Mouse (Mus musculus) CH12F3 (cell line): ENCODE results near the gene Btrc.

Experiments used
- in situ Hi-C: fragments of 300-500 bp; cut with MboI; formaldehyde crosslinking; loops from 2 replicates; pipeline ENCODE4 v1.14.3; 2020; ENCODE audit warnings: low sequenced_read_pairs

The Btrc gene

DNA sequence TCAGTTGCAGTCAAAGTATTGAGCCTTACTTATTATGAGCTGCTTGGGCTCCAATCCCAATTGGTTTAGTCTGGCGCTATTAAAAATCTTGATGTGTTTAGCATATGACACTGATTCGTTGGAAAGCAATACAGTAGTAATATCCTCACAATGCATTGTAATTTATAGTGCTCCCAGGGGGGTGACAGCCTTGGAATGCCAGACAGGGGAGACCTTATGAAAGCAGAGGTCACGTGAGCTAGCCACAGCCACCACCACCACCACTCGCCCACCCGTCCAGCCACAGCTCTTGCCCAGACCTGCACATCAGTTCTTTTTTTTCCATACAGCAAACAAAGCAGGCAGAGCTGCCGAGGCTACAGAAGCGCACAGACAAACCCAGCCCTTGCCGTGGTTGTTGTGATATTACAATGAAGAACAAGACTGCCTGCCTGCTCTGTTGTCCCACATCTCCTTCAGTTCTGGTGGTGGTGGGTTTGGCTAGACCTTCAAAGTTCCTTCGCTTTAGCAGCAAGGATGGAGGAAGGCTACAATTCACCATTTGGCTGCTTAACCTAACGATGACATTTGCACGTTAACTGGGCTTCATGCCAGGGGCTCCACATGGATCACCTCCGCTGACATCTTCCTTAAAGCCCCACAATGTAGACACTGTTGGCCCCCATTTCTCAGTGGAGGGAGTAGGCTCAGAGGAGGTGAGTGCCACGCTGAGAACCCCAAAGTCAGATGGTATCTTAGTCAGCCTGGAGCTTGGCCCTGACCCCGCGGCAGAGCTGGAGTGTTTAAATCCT is 202.6 kb downstream of the Btrc start:
- in situ Hi-C loops: no loop called here

DNA sequence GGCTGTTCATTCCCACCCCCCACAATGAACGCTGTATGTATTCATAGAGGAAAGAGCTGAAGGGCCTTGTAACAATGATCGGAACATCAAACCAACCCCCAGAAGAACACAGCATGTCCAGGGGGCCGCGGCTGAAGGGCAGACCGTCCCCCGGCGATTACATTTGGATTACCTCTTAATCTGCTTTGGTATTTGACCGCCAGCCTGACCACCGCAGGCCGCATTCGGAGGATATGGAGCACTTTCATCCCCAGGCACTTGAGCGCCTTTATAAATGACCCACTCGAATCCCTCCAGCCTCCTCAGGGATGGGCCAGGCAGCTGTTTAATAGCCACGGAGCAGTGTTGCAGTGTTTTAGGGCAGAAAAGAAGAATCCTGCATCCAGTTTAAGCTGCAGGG is 203.8 kb downstream of the Btrc start:
- in situ Hi-C loops: no loop called here

DNA sequence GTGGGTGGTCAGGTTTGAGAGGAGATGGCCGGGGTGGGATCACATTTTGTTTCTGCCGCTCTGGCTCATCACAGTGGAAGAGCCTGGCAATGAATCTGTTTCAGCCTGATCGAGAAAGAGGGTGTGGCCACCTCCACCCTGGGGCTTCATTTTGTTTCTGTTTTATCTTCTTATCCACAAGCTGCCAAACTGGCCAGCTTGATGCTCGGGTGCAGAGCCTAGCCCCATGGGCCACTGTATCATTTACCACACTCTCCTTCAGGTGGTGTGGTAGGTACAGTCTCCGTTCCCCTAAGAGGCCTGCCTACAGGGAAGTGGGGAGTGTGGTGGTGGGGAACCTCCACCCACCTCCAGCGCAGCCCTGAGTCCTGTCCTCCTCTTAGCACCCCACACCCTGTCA is 209.5 kb downstream of the Btrc start:
- in situ Hi-C loops: no loop called here

DNA sequence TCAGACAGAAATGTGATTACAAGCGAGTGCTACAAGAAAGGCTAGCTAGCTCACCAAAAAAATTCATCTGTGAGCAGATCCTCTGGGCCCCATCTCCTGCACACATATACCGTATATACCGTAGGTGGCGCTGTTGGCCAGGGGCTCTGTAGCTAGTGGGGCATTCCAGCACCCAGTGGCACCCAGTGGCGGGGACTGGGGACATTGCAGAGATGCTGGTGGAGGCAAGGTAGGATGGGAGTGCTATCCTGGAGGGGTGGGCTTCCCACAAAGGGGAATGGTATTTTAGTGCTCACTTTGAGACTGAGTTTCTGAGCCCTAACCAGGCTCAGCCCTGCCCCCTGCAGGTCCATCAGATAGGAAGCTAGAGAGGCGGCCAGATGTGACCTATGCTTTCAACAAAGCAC is 210.3 kb downstream of the Btrc start:
- in situ Hi-C loops: no loop called here

DNA sequence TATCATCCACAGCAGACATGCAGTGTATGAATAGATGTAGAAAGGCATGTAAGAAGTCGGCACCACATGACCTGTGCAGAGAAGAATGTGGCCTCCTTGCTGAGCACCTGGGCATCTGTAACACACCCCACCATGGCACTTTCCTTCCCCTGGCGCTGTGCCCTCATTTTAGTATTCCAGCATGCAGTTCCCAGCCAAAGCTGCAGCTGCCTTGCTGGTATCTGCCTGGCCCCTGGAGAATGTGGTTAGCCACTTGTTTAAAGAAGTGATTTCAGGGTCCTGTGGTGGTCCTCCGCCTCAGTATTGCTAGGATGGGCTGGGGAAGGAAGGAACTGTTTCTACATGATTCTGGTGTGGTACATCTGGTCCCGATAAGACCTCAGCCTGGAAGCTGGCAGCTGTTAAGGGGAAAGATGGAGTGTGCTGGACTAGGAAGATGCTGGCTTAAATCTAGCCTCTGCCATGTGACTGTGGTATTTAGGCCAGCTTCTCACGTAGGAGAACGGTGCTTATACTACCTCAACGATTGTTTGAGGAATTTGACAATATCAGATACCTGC is 210.9 kb downstream of the Btrc start:
- in situ Hi-C loops: no loop called here

DNA sequence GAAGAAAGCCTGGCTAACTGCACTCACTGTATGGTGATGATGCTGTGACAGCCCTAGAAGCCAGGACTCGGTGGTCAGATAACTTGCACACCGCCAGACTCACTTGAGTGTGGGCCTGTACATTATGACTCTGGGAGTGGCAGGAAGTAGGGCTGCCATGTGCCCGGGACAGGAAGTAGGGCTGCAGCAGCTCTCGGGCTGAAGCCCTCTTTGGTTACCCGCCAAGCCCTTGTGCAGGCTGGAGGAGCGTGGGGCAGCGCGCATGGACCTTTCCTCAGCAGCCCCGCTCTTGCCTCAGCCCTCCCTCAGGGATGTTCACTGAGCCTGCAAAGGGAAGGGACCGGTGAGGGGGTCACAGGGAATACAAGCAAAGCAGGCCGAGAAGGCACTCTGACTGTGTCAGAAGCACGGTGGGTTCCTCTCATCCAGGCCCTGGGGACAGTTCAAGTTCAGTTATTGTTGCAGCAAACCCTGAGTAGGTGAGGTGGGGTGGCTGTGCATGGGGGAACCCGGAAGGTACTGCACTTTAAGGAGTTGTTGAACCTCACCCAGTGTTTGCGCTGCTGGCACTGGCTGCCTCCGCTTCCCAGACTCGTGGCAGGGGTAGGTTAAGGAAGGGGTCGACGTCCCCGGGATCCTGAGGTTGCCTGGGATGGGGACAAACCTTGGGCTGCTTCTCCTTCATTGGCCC is 211.6 kb downstream of the Btrc start:
- in situ Hi-C loops: no loop called here

DNA sequence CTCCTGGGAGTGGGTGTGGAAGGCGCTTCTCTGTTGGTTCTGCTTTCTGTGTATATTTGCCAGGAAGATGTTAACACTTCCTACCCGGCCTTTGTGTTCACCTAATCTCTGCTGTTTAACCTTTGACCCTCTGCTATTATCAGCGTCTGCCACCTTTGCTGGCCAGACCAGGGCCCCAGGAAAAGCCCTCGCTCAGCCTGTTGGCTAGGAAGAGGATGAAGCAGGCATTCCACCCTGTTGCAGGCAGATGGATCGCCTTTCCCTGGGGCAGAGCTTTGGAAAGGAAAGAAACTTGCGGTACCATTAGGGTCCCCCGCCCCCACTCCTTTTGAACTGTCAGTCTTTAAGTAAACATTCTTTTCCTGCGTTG is 212.1 kb downstream of the Btrc start:
- in situ Hi-C loops: no loop called here

DNA sequence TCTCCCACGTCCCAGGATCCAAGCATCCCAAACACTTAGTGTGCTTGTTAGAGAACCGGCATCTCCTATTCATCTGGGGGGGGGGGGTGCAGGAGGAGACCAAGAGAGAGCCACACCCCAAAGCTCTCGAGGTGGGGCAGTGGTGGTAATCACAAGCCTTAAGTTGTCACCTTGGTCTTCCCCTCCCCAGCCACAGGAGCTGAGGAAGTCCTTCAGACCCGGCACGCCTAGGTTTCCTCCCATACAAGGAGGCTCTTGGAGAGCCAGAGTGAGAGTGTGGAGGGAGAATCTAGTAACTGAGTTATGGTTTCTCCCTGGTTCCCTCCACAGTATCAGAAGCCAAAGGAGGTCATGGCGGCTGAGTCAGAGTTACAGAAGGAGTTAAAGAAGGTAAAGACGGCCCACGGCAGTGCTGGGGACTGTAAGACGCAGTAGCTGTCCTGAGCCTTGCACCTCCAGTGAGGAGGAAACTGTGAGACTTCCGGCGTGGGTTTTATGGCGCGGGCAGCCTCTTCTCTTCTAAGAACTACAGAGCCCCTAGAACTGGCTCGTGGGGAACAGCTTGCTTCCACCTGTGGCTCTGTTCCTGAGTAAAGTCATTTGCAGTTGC is 213.7 kb downstream of the Btrc start:
- in situ Hi-C loops: no loop called here

DNA sequence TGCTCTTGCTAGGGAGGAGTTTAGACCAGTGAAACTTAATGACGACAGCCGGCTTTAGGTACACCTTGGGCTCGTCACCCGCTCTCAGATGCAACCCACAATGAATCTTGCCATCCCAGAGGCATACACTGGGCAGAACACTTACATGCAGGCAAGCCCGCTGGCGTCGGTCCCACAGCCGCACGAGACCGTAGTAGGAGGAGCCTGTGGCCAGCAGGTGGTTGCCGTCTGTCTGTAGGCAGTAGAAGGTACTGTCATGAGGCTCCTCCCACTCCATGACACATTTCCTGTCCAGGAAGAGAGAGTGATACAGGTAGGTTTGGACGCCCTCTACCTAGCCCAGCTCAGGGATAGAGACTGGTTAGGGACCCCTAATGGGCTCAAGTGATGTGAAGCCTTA is 215.4 kb downstream of the Btrc start:
- in situ Hi-C loops: no loop called here

DNA sequence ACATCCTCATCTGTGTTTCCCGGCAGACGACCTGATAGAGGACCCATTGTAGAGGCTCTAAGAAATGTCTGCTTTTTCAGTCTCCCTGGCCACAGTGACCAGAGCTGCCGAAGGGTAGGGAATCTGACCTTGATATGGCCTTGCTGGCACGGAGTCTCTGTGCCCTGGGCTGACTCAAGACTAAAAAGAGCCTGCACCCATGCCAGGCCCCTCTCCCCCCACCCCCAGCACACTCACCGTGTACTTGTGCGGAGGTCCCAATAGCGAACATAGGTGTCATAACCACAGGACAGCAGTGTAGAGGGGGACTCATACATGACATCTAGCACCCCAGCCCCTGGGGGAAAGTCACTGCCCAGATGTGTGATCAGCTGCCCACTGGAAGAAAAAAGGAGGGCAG is 215.9 kb downstream of the Btrc start:
- in situ Hi-C loops: no loop called here
